Mouse (Mus musculus) gastrocnemius, postnatal 10 days (tissue): ENCODE measurements around the gene Cgref1. TPM values are rescaled to one million over a fixed set of nuclear protein-coding genes. Genes with fewer than 3 reads are reported as not detected.

ENCODE experiments used
- total RNA-seq, 2 experiments: library from RNA; stranded (reverse); gene quantifications; 2 replicates each; pipeline ENCODE4 v1.2.3; 2021

Cgref1 gene
- total RNA-seq, 2 experiments from 2014 or later: 8.5 to 15.3 TPM

Other genes with a start within 250 kb of the Cgref1 start
- 1 to 10 TPM; 2.7 to 3.2 TPM for gene Dpysl5, start 234.0 kb downstream of the Cgref1 start, total RNA-seq
- 10 to 100 TPM; 65.0 to 81.1 TPM for gene Mapre3, start 130.9 kb downstream of the Cgref1 start, total RNA-seq
- gene Tmem214, start 77.6 kb downstream of the Cgref1 start, total RNA-seq: 10 to 100 TPM; 40.4 to 46.9 TPM
- 1 to 10 TPM; 4.5 to 5.0 TPM for gene Agbl5, start 56.9 kb downstream of the Cgref1 start, total RNA-seq
- gene Ost4, start 37.8 kb downstream of the Cgref1 start, total RNA-seq: 100 to 1,000 TPM; 149 to 168 TPM
- gene Emilin1, start 32.2 kb downstream of the Cgref1 start, total RNA-seq: 10 to 100 TPM; 42.2 to 60.5 TPM
- 10 to 100 TPM; 27.9 TPM for gene Khk, start 24.2 kb downstream of the Cgref1 start, total RNA-seq
- 10 to 100 TPM; 76.8 to 83.0 TPM for gene Preb, start 14.8 kb upstream of the Cgref1 start, total RNA-seq
- under 1 TPM; 0.09 to 0.28 TPM for gene Tcf23, start 23.1 kb upstream of the Cgref1 start, total RNA-seq
- 10 to 100 TPM; 67.8 to 75.2 TPM for gene Atraid, start 102.7 kb upstream of the Cgref1 start, total RNA-seq
- gene Slc5a6, start 103.3 kb upstream of the Cgref1 start, total RNA-seq: 1 to 10 TPM; 2.9 to 3.5 TPM
- gene Cad, start 109.2 kb upstream of the Cgref1 start, total RNA-seq: 10 to 100 TPM; 20.0 to 29.6 TPM
- gene Dnajc5g, start 160.7 kb upstream of the Cgref1 start, total RNA-seq: not detected
- gene Slc30a3, start 162.6 kb upstream of the Cgref1 start, total RNA-seq: under 1 TPM; 0.27 to 0.28 TPM
- gene Trim54, start 171.1 kb upstream of the Cgref1 start, total RNA-seq: 100 to 1,000 TPM; 161 to 173 TPM
- not detected for gene Ucn, start 193.2 kb upstream of the Cgref1 start, total RNA-seq
- 10 to 100 TPM; 40.2 to 41.2 TPM for gene Mpv17, start 208.7 kb upstream of the Cgref1 start, total RNA-seq
- 1 to 10 TPM in 1 of 2 experiments, under 1 TPM in 1; 0.35 to 1.2 TPM for gene Gm29609, start 234.3 kb upstream of the Cgref1 start, total RNA-seq
- gene Gtf3c2, start 234.6 kb upstream of the Cgref1 start, total RNA-seq: 10 to 100 TPM; 30.7 to 37.4 TPM
- gene Snx17, start 247.6 kb upstream of the Cgref1 start, total RNA-seq: 10 to 100 TPM; 57.8 to 58.4 TPM
- 10 to 100 TPM; 47.9 to 49.8 TPM for gene Eif2b4, start 247.8 kb upstream of the Cgref1 start, total RNA-seq